Comparison of ENCODE assay signal across 8 mouse cellular contexts in genomic region chr16:21643621-21644041, GRCm38 (mm10). TPM values are rescaled to one million over a fixed set of nuclear protein-coding genes. Genes with fewer than 3 reads are reported as not detected.
DNase-seq lines count a peak whose midpoint lies in the region; ATAC-seq and TF ChIP-seq lines count a peak whose summit lies in the region.

No protein-coding gene starts in this region.

- peaks cover 8% of the 10 kb centered on the region; the same call in 1 of the 2 replicates for H3K4me1 ChIP-seq in liver, embryonic 11.5 days (replicated peaks; ENCODE audit: control insufficient read depth, insufficient read depth, low read length)
- no peaks in the 10 kb centered on the region for H3K4me1 ChIP-seq in forebrain, postnatal 0 days (ENCODE audit: insufficient read depth)
- H3K4me1 ChIP-seq in intestine, embryonic 15.5 days (replicated peaks), result peaks cover 27% of the 10 kb centered on the region
- H3K4me1 ChIP-seq in neural tube, embryonic 14.5 days (ENCODE audit: control insufficient read depth, insufficient read depth, low read length), result 0 out of 2 replicates have a peak, but pooled peaks cover 3% of the 10 kb centered on the region

- H3K4me3 ChIP-seq in liver, embryonic 11.5 days (ENCODE audit: low read depth, low read length), result no peak overlapping the region
- H3K4me3 ChIP-seq in forebrain, postnatal 0 days (ENCODE audit: low read depth, low read length), result no peak overlapping the region
- peak overlapping the region; percentile 19 for H3K4me3 ChIP-seq in intestine, embryonic 15.5 days (replicated peaks)
- no peak overlapping the region for H3K4me3 ChIP-seq in neural tube, embryonic 14.5 days (ENCODE audit: low read depth, low read length)

- H3K9ac ChIP-seq in liver, embryonic 11.5 days (ENCODE audit: low read depth, low read length), result no peak overlapping the region
- H3K9ac ChIP-seq in forebrain, postnatal 0 days, result no peak overlapping the region
- peak overlapping the region; percentile 31 for H3K9ac ChIP-seq in intestine, embryonic 15.5 days
- H3K9ac ChIP-seq in neural tube, embryonic 14.5 days (replicated peaks; ENCODE audit: low read depth, low read length), result no peak overlapping the region

- ATAC-seq in liver, embryonic 11.5 days (replicated peaks; ENCODE audit: low FRiP score), result no peak
- peak; percentile 63 for ATAC-seq in forebrain, postnatal 0 days
- ATAC-seq in intestine, embryonic 15.5 days, result no peak
- peak; percentile 32; the same call in 1 of the 2 replicates for ATAC-seq in neural tube, embryonic 14.5 days (ENCODE audit: low read depth)

- 80% methylated on average over 2 of the region's 2 CpGs for WGBS in liver, embryonic 11.5 days
- WGBS in forebrain, postnatal 0 days, result 63% methylated on average over 2 of the region's 2 CpGs
- 77% methylated on average over 2 of the region's 2 CpGs for WGBS in intestine, embryonic 15.5 days
- 68% methylated on average over 2 of the region's 2 CpGs for WGBS in neural tube, embryonic 14.5 days

- no peaks in the 10 kb centered on the region for H3K27me3 ChIP-seq in liver, embryonic 11.5 days (replicated peaks; ENCODE audit: control insufficient read depth, insufficient read depth, low read length)
- H3K27me3 ChIP-seq in forebrain, postnatal 0 days (ENCODE audit: insufficient read depth, low read length), result no peaks in the 10 kb centered on the region
- H3K27me3 ChIP-seq in intestine, embryonic 15.5 days (replicated peaks), result no peaks in the 10 kb centered on the region
- H3K27me3 ChIP-seq in neural tube, embryonic 14.5 days (ENCODE audit: control insufficient read depth, insufficient read depth, low read length), result no peaks in the 10 kb centered on the region

- DNase-seq in liver, embryonic 11.5 days (ENCODE audit: low spot score), result no peak
- DNase-seq in liver, result no peak
- DNase-seq in forebrain, postnatal 0 days, result peak; percentile 26
- no peak for DNase-seq in testis, postnatal 14 days (ENCODE audit: low spot score)
- DNase-seq in frontal cortex, postnatal 25 days (ENCODE audit: low spot score in 2 of 2), result no peak
- DNase-seq in embryo, embryonic 11 days, result no peak

- H3K9me3 ChIP-seq in liver, embryonic 11.5 days (ENCODE audit: control insufficient read depth, low read length), result no peaks in the 10 kb centered on the region
- no peaks in the 10 kb centered on the region for H3K9me3 ChIP-seq in forebrain, postnatal 0 days (ENCODE audit: low read length)
- H3K9me3 ChIP-seq in intestine, embryonic 15.5 days, result no peaks in the 10 kb centered on the region
- no peaks in the 10 kb centered on the region for H3K9me3 ChIP-seq in neural tube, embryonic 14.5 days (ENCODE audit: control insufficient read depth, low read length)

- H3K4me2 ChIP-seq in liver, embryonic 11.5 days, result peak overlapping the region; percentile 36
- no peak overlapping the region for H3K4me2 ChIP-seq in forebrain, postnatal 0 days (ENCODE audit: low read depth)
- H3K4me2 ChIP-seq in intestine, embryonic 15.5 days (replicated peaks), result peak overlapping the region; percentile 53
- no peak overlapping the region for H3K4me2 ChIP-seq in neural tube, embryonic 14.5 days (ENCODE audit: low read depth, low read length)

- no peaks in the 10 kb centered on the region for H3K36me3 ChIP-seq in liver, embryonic 11.5 days (ENCODE audit: control insufficient read depth, insufficient read depth, low read length)
- H3K36me3 ChIP-seq in forebrain, postnatal 0 days (ENCODE audit: insufficient read depth), result peaks cover 27% of the 10 kb centered on the region
- 0 out of 2 replicates have a peak, but pooled peaks cover 4% of the 10 kb centered on the region for H3K36me3 ChIP-seq in intestine, embryonic 15.5 days
- no peaks in the 10 kb centered on the region for H3K36me3 ChIP-seq in neural tube, embryonic 14.5 days (ENCODE audit: control insufficient read depth, insufficient read depth, low read length)

- peak overlapping the region; percentile 57; the same call in 1 of the 2 replicates for H3K27ac ChIP-seq in liver, embryonic 11.5 days (ENCODE audit: low read depth, low read length)
- H3K27ac ChIP-seq in forebrain, postnatal 0 days (ENCODE audit: low read depth, low read length), result 0 out of 2 replicates have a peak overlapping the region, but pooled peaks have one; percentile 35
- H3K27ac ChIP-seq in intestine, embryonic 15.5 days, result peak overlapping the region; percentile 90
- H3K27ac ChIP-seq in neural tube, embryonic 14.5 days (ENCODE audit: low read depth, low read length), result peak overlapping the region; percentile 18; the same call in 1 of the 2 replicates

- no peak for TF ChIP-seq CTCF in forebrain, postnatal 0 days (IDR thresholded peaks at IDR 0.05; ENCODE audit: low read depth)

RNA-seq across cellular contexts. Expression of gene 2510009E07Rik, which starts 50.8 kb away (rescaled TPM):
- 5.6 and 5.7 TPM in 2 replicates for polyA plus RNA-seq in liver, embryonic 11.5 days (2014; fragmentation: Nextera tagmentation; extraction: Ambion mirVana)
- total RNA-seq in forebrain, postnatal 0 days (2014; rRNA removed), result 37.0 and 37.6 TPM in 2 replicates
- polyA plus RNA-seq in forebrain, postnatal 0 days (2015; fragmentation: Nextera tagmentation; extraction: Ambion mirVana), result 30.6 and 40.5 TPM in 2 replicates
- 17.6 and 17.9 TPM in 2 replicates for polyA plus RNA-seq in intestine, embryonic 15.5 days (2015; fragmentation: Nextera tagmentation; extraction: Ambion mirVana)
- 43.7 and 51.5 TPM in 2 replicates for polyA plus RNA-seq in neural tube, embryonic 14.5 days (2014; fragmentation: Nextera tagmentation; extraction: Ambion mirVana)

Comparison
In these comparisons a context has a peak if more than half of its experiments do, and no peak if none do; other contexts are left out.
1. ATAC-seq: peak in forebrain, postnatal 0 days (single experiment) and neural tube, embryonic 14.5 days (single experiment); none in liver, embryonic 11.5 days (single experiment) and intestine, embryonic 15.5 days (single experiment).
2. H3K27ac ChIP-seq: peak in every context shown above with its lines; median percentile 90 in intestine, embryonic 15.5 days; 57 in liver, embryonic 11.5 days; 35 in forebrain, postnatal 0 days; 18 in neural tube, embryonic 14.5 days.
3. H3K4me2 ChIP-seq: peak in liver, embryonic 11.5 days (single experiment) and intestine, embryonic 15.5 days (single experiment); none in forebrain, postnatal 0 days (single experiment) and neural tube, embryonic 14.5 days (single experiment).